Mouse (Mus musculus) T-helper 1 cell (primary cell): ENCODE measurements around the gene Mrpl58.

Source experiments
- in situ Hi-C: fragments of 300-600 bp; cut with MboI, MseI; formaldehyde crosslinking; loops from one replicate; pipeline ENCODE4 v1.15.1; 2025; ENCODE audit warnings: high pct_unique_total_duplicates

The Mrpl58 gene

GRCm38 (mm10) chr11:115423091-115423490 is 19.5 kb downstream of the Mrpl58 start:
- in situ Hi-C loops, result loop anchor here (10.0 kb wide), 1 partner anchor 52 kb away; the partner anchor contains the start of gene Armc7

- in situ Hi-C loops, result loop anchor here (10.0 kb wide), 1 partner anchor 50 kb away; the partner anchor contains the start of gene Armc7
These were observed 21.1 kb downstream of the Mrpl58 start for GRCm38 (mm10) chr11:115424666-115425065.

GRCm38 (mm10) chr11:115425671-115426070 is 22.1 kb downstream of the Mrpl58 start:
- in situ Hi-C loops, result loop anchor here (10.0 kb wide), 1 partner anchor 49 kb away; the partner anchor contains the start of gene Armc7

GRCm38 (mm10) chr11:115427482-115428331 is 24.2 kb downstream of the Mrpl58 start:
- in situ Hi-C loops, result loop anchor here (10.0 kb wide), 1 partner anchor 47 kb away; the partner anchor contains the start of gene Armc7

- in situ Hi-C loops, result loop anchor here (10.0 kb wide), 1 partner anchor 45 kb away; the partner anchor contains the start of gene Armc7
These were observed 25.8 kb downstream of the Mrpl58 start for GRCm38 (mm10) chr11:115429307-115429706.

GRCm38 (mm10) chr11:115430561-115430960 is 27.0 kb downstream of the Mrpl58 start:
- in situ Hi-C loops, result no loop called here

- in situ Hi-C loops, result no loop called here
These were observed 29.3 kb downstream of the Mrpl58 start for GRCm38 (mm10) chr11:115432814-115433213.

- in situ Hi-C loops, result no loop called here
These were observed 29.8 kb downstream of the Mrpl58 start for GRCm38 (mm10) chr11:115433342-115433741.

GRCm38 (mm10) chr11:115435596-115436337 is 32.2 kb downstream of the Mrpl58 start:
- in situ Hi-C loops, result loop anchor here (5.0 kb wide), 1 partner anchor 82 kb away; no protein-coding TSS in a partner anchor

- in situ Hi-C loops, result loop anchor here (5.0 kb wide), 1 partner anchor 80 kb away; no protein-coding TSS in a partner anchor
These were observed 34.1 kb downstream of the Mrpl58 start for GRCm38 (mm10) chr11:115437571-115438122.

- in situ Hi-C loops, result loop anchor here (5.0 kb wide), 1 partner anchor 78 kb away; no protein-coding TSS in a partner anchor
These were observed 35.8 kb downstream of the Mrpl58 start for GRCm38 (mm10) chr11:115439326-115439725.

- in situ Hi-C loops, result loop anchor here (5.0 kb wide), 2 partner anchors 48 to 77 kb away; no protein-coding TSS in a partner anchor
These were observed 36.5 kb downstream of the Mrpl58 start, which contains the start of gene Trim80 for GRCm38 (mm10) chr11:115439906-115440595. Gene Trim80 (plus strand): TSS chr11:115440545.

- in situ Hi-C loops, result loop anchor here (5.0 kb wide), 1 partner anchor 49 kb away; no protein-coding TSS in a partner anchor
These were observed 37.9 kb downstream of the Mrpl58 start for GRCm38 (mm10) chr11:115441417-115441816.

- in situ Hi-C loops, result no loop called here
These were observed 43.4 kb downstream of the Mrpl58 start for GRCm38 (mm10) chr11:115446906-115447305.

GRCm38 (mm10) chr11:115447321-115447885 is 43.9 kb downstream of the Mrpl58 start:
- in situ Hi-C loops, result no loop called here

GRCm38 (mm10) chr11:115448075-115448474 is 44.5 kb downstream of the Mrpl58 start:
- in situ Hi-C loops, result no loop called here

GRCm38 (mm10) chr11:115448998-115449397 is 45.4 kb downstream of the Mrpl58 start:
- in situ Hi-C loops, result no loop called here

- in situ Hi-C loops, result no loop called here
These were observed 46.6 kb downstream of the Mrpl58 start for GRCm38 (mm10) chr11:115450176-115450575.

GRCm38 (mm10) chr11:115451781-115452241 is 48.3 kb downstream of the Mrpl58 start:
- in situ Hi-C loops, result no loop called here

GRCm38 (mm10) chr11:115452281-115452860 is 48.8 kb downstream of the Mrpl58 start:
- in situ Hi-C loops, result no loop called here
